Mouse (Mus musculus) mouse trophoblast stem cell (cell line): ENCODE measurements around the gene March6.

ENCODE experiments used
- in situ Hi-C, 2 experiments: fragments of 300-500 bp; cut with MseI, MboI; formaldehyde crosslinking; loops; 2 replicates in 1 of 2; 3 replicates in 1 of 2; pipeline ENCODE4 v1.15.1; 2025

The March6 gene

DNA sequence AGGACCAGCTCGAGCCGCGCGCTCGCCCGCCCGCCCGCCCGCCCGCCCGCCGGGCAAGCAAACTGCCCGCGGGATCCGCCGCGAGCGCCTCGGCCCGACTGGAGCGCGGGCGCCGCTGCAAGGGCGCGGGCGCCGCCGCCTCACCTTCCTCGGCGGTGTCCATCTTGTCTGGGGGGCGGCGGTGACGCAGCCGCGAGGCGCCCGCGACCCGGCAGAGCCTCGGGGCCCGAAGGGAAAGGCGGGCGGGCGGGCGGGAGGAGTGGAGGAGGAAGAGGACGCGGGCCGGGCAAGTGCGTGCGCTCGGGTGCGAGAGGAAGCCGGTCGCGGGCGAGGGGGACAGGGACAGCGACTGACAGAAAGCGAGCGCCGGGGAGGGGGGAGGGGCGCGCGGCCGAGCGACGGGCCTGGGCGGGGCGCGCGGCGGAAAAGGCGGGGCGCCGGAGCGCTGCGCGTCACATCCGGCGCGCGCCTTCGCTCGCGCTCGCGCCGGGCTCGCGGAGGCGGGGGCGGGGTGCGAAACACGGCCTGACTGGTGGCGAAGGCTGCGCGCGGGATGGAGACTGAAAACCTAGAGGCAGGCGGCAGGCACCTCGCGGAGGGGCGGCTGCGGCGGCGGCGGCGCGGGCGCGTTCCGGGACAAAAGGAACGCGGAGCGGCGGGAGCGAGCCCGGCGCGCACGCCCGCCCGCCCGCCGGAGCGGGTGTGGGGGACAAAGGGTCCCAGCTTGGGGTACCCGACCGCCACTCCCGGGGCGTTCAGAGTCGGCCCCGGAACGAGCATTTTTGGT, at the start of gene March6:
TSS of gene March6 (minus strand) at position 395 of the 787 bp plus-strand sequence.
- in situ Hi-C loops, result no loop called here

DNA sequence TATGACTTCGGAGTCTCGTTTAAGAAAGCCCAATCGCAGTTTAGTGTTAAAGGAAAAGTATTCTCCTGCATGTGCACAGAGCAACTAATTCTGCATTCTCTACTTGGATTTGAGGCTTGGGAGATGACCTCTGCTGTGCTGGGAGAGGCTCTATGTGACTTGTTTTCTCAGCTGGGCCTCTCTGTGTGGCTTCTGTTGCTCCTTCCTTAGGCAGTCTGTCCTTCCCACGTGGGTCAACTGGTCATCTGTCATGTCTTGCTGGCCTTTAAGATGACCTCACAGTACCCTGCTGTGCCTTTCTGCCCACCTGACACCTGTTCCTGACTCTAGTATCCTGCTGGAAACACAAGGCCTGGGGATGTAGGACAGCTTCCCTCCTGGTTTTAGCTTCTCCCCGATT, 45.2 kb upstream of the March6 start:
- in situ Hi-C loops, result loop anchor here (25.0 kb wide), 2 partner anchors 89 to 264 kb away; no protein-coding TSS in a partner anchor

DNA sequence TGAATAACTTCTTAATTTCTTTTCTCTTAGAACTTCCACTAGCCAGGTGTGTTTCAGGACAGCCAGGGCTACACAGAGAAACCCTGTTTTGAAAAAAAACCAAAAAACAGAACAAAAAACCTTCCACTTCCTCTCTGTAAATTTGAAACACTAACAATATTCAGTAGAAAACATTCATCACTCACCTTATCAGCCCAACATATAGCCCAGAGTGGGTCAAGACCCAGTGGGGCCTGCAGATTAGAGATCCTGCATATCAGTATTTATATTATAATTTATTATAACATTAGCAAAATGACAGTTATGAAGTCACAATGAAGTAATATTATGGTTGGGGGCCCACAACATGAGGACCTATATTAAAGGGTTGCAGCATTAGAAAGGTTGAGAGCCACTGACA, 42.8 kb upstream of the March6 start:
- in situ Hi-C loops, result no loop called here

DNA sequence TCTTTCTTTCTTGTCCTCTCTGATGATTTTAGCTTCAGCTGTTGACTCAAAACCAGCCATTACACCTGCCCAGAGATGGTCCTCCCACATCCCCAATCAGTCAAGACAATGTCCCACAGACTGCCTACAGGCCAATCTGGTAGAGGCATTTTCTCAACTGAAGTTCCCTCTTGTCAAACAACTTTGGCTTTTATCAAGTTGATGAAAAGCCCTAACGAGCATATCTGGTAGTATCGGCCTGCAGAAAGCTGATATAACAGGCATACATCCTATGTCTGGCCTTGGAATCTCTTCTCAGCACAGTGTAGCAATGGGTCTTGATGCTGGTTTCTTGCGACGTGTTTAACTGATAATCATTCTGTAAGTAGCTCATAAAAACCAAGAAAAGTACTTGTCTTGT, 42.4 kb upstream of the March6 start:
- in situ Hi-C loops, result no loop called here

DNA sequence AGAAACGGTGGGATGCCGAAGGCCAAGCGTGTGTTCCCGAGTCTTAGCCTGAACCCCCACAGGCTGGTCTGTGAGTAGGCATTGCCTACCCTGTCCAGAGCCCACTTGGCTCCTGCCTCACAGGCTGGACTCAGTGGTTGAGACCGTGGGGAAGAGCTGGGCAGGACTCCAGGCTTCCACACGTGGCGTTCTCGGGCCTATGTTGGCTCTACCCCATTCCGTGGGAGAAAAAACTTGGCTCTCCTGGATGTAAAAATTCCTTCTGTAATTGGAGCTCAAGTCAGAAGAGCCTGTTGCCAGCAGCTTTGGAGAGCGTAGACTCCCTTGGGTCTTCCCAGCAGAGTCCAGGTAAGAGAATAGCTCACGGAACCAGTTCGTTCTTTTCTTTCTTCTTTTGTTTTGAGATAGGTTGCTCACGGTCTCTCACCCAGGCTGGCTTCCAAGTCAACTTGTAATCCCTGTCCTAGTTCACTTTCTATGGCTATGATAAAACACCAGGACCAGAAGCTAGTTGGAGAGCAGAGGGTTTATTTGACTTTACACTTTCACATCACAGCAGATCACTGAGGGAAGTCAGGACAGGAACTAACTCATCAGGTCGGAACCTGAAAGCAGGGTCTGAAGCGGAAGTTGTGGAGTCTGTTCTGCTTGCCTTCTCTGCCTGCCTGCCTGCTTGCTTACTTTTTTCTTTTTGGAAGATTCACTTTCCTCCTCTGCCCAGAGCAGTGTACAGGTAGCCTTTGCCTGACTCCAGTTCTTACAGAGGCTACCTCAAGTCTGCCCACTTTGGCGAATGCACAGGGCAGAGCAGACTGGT, 41.3 kb upstream of the March6 start:
- in situ Hi-C loops, result no loop called here

DNA sequence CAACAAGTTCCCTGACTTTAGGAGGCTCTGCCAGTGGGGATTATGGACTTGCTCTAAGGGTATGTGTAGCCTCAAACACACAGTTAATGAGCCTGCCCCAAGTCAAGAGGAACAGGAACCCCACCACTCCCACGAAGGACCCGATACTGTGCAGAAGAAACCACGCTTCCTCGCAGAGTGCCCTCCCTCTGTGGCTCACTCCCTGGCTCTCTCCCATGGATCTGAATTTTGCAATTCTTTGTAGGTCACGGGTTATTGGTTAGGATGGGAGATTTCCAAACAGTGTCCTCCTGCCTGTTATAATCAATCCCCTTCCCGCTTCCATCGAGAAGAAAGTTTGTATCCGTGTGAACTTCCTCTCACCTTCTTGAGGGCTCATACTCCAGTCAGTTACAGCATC, 40.1 kb upstream of the March6 start:
- in situ Hi-C loops, result no loop called here

DNA sequence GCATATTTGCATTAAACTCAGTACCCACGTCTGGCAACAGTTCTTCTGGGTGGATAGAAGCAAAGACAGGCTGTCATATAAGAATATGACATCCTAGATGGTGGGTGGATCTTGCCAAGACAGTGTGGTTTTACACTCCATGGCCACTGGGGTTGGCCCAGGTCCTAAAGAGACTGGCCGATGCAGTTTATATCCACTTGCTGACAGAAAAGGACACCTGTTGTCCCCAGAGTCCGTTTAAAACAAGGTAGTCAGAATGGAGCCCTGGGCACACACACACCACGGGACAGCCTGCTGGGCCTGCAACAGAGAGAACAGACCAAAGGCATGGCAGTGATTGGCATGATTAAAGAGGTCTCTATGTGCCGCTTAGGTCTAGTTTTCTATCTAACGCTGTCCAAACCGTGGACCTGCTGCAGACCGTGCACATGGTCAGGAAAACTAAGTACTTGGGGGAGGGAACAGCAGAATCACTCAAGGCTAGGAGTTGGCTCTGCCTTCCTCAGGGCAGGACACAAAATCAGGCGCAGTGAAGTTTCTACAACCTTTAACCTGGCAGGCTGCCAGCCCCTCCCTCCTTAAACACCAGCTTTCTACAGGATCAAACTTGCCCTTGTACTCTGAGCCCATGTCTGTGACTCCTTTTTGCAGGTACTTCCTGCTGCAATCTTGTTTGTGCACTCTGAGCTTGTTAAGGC, 38.6 kb upstream of the March6 start:
- in situ Hi-C loops, result no loop called here

DNA sequence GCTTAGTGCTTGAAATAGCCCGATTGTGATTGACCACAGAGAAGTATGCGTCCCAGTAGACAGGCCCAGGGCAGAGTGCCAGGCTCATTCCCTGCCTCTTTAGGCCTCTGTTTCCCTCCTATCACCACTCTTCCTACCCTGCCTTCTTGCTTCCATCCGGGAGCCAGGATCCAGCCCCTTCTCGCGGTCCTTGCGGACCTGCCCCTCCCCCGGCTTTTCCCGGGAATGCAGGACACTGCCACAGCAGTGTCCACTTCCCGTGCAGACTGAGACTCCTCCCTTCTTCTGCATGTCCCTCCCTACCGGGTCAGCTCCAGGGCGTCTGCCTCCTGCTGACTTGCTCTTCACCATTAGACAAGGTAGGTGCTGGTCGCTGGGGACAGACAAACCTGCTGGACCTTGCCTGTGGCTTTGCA, 37.7 kb upstream of the March6 start:
- in situ Hi-C loops, result no loop called here

DNA sequence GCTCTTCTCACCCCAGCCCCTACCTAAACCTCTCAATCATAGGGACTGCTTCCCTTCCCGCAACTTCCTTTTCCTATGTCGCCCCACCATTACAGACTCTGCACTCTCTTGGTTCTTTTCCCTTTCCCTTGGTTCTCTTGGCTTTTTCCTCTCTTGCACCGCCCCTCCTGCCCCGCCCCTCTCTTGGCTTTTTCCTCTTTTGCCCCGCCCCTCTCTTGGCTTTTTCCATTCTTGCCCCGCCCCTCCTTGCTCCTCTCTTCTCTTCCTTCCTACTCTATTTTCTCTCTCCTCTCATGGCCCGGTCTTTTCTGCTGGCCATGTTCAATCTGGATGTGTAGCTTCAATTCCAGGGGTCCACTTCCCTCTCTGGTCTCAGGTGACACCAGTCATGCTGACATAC, 36.6 kb upstream of the March6 start:
- in situ Hi-C loops, result no loop called here

DNA sequence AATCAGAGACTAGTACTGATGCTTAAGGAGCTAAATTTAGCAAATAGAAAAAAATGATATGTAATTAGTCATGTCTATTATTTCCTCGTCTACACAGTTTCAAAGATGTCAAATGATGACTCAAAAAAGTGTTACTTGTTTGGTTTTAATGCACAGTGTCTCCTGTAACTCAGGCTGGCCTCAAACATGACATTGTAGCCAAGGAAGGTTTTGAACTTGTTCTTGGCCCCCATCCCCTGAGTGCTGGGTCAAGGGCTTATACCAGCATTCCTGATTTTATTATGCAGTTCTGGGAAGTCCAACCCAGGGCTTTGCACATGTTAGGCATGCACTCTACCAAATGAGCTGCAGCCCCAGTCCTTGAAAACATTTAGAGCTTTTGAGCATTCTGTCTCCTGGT, 34.9 kb upstream of the March6 start:
- in situ Hi-C loops, result no loop called here

DNA sequence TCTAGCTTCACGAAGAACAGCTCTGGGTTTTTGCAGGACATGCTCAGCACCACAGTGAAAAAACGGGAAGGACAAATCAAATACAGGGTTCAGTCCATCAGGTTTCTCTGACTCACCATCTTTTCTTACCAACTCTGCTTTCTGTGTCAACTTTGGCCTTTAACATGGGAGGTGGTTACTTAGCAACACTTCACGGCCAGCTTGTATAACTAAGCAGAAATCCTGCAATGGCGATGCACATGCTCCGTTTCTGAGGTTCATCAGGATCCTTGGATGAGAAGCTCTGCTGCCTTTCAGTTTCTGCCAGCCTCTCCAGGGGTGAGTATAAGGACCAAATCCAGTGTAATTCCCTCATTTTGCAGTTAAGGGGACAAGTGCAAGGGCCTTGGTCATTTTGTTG, 34.3 kb upstream of the March6 start, which contains the start of gene Cmbl:
TSS of gene Cmbl (plus strand) at position 206 of the 400 bp plus-strand sequence.
- in situ Hi-C loops, result no loop called here

DNA sequence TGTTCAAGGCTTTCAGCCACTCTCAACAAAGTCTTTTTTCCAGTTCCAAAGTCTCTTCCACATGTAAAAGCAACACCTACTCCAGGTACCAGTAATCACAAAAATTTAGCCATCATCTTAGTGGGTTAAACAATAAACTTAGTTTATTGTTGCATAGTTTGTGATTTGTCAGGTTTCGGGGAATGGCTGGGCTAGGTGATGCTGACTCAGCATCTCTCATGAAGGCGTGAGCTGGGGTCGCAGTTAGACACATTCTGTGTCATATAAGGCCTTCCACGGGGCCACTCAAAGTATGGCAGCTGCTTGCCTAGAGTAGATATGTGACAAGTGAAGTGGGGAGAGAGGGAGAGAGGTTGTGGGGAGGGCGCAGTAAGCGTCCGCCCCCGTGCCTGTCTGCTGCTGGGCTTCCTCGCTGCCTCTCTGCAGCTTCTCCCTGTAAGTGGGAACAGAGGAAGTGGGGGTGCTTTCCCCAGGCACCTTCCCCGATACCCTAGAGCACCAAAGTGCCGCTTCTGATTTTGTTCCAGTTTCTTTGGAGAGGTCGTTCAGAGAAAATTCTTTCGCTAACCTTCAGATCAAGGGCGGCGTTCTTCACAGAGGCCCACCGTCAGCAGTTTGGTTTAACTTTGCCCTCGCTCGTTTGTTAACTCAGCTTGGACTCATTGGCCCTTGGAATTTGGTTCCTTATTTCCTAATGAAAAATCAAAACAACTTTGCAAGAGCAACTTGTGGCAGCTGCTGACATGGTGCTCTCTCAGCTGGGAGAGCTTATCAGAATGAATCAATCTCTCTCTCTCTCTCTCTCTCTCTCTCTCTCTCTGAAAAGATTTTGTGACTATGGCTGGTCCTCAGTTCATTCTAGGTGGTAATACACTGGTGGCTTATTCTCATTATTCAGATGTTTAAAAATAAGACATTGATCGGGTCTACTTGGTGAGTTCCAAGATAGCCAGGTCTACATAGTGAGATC, 33.0 kb upstream of the March6 start:
- in situ Hi-C loops, result no loop called here

DNA sequence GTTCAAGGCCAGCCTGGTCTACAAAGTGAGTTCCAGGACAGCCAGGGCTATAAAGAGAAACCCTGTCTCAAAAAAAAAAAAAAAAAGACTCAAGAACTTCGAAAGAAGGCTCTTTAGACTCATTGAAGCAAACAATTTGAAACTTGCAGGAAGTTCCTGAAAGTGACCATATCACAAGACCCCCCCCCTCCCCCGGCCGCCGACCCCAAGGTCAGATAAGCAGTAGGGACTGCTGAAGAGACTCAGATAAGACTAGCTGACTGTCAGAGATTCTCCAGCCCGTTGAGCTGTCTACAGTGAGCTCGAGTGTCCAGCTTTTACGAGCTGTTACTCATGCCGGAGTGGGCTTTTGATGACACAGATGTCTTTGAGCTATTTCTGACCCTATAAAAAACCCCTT, 32.0 kb upstream of the March6 start:
- in situ Hi-C loops, result no loop called here

DNA sequence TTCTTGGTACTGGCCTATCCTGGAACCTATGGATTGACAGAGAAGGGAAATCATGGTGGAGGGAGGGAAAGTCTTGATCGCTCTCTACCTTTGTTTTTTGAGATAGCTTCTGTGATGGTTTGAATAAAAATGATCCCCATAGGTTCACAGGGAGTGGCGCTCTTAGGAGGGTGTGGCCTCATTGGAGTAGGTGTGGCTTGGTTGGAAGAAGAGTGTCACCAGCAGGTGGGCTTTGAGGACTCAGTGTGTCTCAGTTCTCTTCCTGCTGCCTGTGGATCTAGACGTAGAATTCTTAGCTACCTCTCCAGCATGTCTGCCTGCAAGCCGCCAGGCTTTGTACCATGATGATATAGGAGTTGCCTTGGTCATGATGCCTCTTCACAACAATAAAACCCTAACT, 31.1 kb upstream of the March6 start:
- in situ Hi-C loops, result no loop called here

DNA sequence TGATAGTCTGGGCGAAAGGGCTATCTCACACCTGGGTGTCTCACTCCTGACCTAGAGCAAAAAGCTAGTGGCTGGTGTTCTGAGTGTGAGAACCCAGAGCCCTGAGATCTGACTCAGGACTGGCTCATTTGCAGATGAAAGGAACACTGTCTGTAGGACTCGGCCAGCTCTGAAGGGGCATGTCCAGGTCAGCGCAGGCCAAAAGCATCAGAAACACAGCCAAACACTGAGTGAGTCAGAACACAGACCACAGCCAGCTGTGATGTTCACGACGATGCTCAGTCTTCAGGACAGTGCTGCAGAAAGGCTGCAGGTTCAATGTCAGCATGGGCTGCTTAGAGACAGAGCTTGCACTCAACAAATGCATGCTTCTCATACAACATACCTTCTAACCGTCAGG, 30.5 kb upstream of the March6 start:
- in situ Hi-C loops, result no loop called here

DNA sequence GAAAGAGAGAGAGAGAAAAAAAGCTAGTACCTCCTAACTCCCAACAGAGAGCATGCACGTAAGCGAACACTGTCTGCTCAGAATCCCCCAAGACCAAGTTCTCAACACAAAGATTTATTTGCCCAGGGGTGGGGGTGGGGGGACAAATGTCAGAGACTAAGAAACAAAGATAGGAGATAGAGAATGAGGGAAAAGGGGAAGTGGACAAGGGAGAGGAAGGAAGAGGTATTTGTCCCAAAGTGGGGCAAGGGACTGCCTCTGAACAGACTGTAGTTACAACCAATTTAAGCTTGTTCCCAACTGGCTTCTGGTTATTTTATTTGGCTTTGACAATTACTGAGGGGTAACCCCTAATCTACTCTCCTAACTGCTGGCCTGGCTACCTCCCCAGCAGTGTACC, 24.0 kb upstream of the March6 start:
- in situ Hi-C loops, result no loop called here

DNA sequence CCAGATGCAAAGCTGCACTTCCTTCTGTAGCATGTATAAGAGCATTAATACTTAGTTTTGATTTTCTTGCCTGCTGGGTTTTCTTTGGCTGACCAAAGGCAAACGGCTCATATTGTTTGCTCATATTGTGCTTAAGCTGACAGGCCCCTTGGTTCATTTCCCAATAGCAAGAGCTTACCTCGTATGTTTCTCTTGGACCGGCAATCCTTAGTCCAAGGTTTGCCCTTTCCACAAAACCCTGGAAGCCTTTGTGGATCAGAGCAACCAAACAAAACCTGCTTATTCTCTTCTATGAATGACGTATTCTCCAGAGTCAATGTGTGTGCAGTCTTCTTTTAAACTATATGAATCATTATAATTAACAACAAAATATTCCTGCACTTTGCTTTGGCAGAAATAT, 19.5 kb upstream of the March6 start:
- in situ Hi-C loops, result no loop called here

DNA sequence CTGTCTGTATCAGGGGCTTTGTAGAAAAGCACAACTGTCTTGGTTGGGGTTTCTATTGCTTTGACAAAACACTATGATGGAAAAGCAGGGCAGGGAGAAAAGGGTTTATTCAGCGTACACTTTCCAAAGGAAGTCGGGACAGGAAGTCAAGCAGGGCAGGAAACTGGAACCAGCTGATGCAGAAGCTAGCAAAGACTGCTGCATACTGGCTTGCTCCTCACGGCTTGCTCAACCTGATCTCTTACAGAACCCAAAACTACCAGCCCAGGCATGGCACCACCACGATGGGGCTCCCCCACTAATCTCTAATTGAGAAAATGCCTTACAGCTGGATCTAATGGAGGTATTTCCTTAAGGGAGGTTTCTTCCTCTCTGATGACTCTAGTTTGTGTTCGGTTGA, 16.6 kb upstream of the March6 start:
- in situ Hi-C loops, result no loop called here

DNA sequence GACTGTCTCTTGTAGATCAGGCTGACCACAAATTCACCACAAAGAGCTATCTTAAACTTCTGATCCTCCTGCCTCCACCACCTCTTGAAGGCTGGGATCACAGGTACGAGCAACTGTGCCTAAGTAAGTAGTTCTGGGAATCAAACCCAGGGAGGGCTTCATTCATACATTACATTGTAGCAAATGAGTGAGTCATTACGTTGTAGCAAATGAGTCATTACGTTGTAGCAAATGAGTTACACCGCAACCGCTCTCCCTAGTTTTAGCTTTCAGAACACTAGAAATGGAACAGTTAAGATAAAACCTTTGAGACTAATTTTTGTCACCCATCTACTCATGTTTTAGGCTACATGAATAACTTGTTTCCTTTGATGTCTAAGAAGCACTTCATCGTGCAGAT, 15.4 kb upstream of the March6 start:
- in situ Hi-C loops, result no loop called here

DNA sequence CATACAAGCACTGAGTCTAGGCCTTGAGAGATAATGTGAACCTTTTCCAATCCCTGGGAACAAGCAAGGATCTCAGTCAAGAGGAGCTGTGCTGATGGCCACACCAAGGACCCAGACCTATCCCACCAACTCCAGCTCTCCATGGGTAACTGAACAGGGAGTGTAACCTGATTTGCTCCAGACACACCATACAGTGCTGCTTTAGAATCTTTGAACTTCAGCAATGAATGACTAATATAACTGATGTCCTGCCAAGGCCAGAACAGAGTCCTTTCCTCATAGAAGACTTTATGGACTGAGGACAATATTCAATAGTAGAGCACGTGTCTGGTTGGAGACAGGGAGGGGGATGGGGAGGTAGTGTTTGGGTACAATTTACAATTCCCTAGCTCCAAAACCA, 14.2 kb upstream of the March6 start:
- in situ Hi-C loops, result no loop called here

DNA sequence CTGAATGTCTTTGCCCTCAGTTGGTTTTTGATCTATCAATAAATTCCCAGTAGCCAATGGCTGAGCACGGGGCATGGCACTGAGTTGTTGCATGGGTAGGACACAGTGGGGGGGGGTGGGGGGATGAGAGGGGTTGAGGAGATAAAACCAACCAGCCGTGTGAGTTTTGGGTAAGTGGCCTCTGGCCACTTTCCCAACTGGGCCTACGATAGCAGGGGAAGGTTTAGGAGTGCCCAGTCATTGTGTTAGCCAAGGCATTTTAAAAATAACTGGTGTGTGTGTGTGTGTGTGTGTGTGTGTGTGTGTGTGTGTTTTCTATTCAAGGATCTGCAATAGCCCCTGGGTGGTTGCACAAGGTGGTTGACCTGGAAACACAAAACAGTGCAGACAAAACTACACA, 12.4 kb upstream of the March6 start:
- in situ Hi-C loops, result no loop called here
